ENCODE assay signal across 16 mouse cellular contexts in genomic region chr5:43372385-43372784, GRCm38 (mm10).
"Had no signal": no experiment of that assay in that cellular context is flagged by ENCODE, and none has a peak within 500 bp of the region (broad histone marks: within the 10 kb centered on the region; RNA-seq: fewer than 3 reads in every experiment).

No protein-coding gene starts in this region.

- H3K9ac ChIP-seq: neural tube, embryonic 13.5 days; neural tube, embryonic 15.5 days; stomach, embryonic 15.5 days had no signal

- H3K4me1 ChIP-seq: neural tube, embryonic 13.5 days; neural tube, embryonic 15.5 days; stomach, embryonic 15.5 days had no signal

- H3K27me3 ChIP-seq: neural tube, embryonic 13.5 days; neural tube, embryonic 15.5 days; stomach, embryonic 15.5 days had no signal

- H3K9me3 ChIP-seq: neural tube, embryonic 13.5 days; neural tube, embryonic 15.5 days; stomach, embryonic 15.5 days had no signal

- H3K4me2 ChIP-seq: neural tube, embryonic 13.5 days; neural tube, embryonic 15.5 days; stomach, embryonic 15.5 days had no signal

- H3K36me3 ChIP-seq: neural tube, embryonic 13.5 days; neural tube, embryonic 15.5 days; stomach, embryonic 15.5 days had no signal

- DNase-seq: retina, postnatal 1 day; right cerebral cortex, adult 18-20 months; right cerebral cortex, postnatal 14 days; right cerebral cortex, postnatal 25 days; right cerebral cortex, postnatal 4 days; spleen, adult 18-20 months; thymus, adult 18-20 months; thymus, adult 2 months; thymus, postnatal 14 days; thymus, postnatal 25 days; thymus, postnatal 36 days; thymus, postnatal 4 days had no signal

- H3K4me3 ChIP-seq: neural tube, embryonic 13.5 days; neural tube, embryonic 15.5 days; stomach, embryonic 15.5 days had no signal

- H3K27ac ChIP-seq: neural tube, embryonic 13.5 days; neural tube, embryonic 15.5 days; stomach, embryonic 15.5 days; stomach, postnatal 0 days had no signal
